Mouse (Mus musculus) gastrocnemius, postnatal 36 days (tissue): ENCODE results near the gene Morc4. TPM values are rescaled to one million over a fixed set of nuclear protein-coding genes. Genes with fewer than 3 reads are reported as not detected.

Experiments
- DNase-seq, 2 experiments: peaks; one replicate each; pipeline ENCODE4 v3.0.0; 2022
- intact Hi-C: fragments of 180-260 bp; cut with DNase I; formaldehyde crosslinking; loops from one replicate; pipeline ENCODE4 v1.15.1; 2025
- total RNA-seq, 2 experiments: library from RNA; stranded (reverse); gene quantifications; 2 replicates each; pipeline ENCODE4 v1.2.3; 2021

Gene Morc4
- total RNA-seq, 2 experiments from 2014 or later: 5.1 to 5.8 TPM

DNA sequence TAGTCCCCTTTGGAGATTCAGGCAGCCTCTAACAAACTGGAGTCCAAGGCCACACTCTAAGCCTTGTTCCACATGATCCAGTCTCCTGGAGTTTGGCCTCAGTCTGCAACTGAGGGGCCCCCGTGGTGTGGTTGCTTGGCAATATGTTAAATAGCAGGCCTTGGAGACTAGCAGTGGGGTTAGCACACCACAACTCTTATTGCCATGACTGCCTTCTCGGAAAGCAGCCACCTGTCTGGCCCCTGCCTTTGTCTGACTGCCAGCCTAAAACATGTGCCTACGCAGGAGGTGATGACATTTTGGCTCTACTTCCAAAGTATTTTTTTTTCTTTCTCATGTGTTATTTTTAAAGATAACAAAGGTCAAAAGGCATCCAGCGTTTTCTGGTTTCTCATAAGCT is 63.4 kb downstream of the Morc4 start:
- no peak for DNase-seq
- intact Hi-C loops: no loop called here

DNA sequence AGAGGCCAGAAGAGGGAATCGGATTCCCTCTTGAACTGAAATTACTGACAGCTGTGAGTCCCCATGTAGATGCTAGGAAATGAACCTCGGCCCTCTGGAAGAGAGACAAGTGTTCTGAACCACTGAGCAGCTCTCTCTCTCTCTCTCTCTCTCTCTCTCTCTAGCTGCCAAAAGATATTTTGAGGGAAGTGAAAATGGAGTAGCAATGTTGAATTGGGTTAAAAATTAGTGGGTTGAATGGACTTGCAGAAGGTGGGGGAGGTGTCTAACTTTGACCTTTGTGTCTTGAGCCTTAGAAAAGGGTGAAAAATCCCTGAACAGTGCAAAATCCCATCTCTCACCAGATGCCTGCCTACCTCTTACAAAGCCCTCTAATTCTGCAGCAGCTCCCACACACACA is 64.1 kb downstream of the Morc4 start:
- no peak for DNase-seq
- intact Hi-C loops: no loop called here

DNA sequence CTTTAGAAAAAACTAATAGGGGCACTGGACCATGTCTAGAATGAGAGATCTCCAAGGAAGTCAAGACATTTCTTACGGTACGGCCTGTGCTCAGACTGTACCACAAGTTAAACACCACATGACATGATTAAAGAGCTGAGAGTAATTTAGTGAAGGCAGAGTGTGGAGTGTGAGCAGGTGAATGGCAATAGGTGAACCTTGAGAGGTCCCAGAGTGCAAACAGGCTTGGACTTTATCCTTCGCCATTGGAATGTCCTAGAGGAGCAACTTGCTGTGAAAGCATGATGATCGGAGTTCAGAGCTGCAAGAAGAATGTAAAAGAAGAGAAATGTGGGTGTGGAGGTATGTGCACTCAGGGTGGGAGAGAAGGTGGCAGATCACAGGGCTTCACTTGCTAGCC is 65.6 kb downstream of the Morc4 start:
- DNase-seq: no peak

DNA sequence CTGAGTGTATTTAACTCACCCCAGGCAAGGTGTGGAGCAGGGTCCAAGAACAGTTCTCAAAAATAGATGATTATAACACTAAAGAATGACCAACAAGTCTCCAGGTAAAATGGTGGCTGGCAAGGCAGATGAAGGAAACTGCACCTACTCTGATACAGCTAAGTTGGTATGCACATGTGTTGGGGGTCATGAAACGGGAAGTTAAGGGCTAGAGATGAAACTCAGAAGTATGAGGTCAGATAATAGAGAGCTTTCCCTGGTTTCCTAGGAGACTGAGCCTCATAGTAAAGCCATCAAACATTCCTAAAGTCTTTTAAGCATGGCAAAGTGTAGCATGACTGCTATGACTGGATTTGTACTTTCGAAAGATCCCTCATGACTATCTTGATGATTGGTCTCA is 68.4 kb downstream of the Morc4 start:
- DNase-seq: no peak
- intact Hi-C loops: no loop called here

More for the DNA sequence above, 65.6 kb downstream of the Morc4 start:
- intact Hi-C loops: no loop called here

DNA sequence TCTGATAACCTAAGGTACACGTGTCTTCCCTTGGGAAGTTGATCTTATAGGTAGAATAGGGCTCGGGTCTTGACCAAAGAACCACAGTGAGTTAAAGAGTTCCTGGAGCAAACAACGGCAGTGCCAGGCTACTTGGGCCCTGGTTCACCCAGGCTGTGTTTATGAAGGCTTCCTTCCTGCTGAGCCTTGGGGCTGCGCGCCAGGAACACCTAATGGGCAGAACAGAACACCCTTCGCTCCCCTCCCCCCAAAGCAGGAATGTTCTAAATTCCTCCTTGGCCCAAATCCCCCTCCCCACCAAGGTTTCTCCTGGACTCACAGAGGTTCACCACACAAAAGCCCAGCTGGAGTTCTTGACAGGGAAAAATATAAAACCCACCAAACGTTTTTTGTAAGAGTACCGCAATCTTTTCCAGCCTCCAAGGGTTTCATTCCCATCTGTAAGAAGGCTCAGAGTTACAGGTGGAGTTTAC is 71.0 kb downstream of the Morc4 start, which contains the start of gene Cldn2:
Gene Cldn2 (plus strand): TSS at position 423 of the 473 bp plus-strand sequence.
- no peak for DNase-seq
- intact Hi-C loops: no loop called here

DNA sequence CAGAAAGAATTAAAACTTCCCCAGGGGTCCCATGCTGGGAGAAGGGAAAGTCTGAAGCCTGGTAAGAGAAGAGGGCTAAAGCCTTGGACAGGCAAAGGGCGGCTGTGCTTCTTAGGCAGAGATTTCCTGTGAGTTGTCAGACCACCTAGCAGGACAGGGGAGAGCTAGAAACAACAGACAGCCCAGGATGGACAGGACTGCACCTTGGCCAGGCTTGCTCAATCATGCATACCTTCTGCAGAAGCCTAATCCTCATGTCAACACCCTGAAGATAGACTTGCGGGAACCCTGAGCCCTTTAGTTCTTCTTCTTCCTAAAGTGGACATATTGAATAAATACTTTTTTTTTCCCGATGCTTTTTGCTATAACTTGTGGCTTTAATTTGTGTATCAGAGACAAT is 71.5 kb downstream of the Morc4 start:
- intact Hi-C loops: no loop called here
- no peak for DNase-seq

DNA sequence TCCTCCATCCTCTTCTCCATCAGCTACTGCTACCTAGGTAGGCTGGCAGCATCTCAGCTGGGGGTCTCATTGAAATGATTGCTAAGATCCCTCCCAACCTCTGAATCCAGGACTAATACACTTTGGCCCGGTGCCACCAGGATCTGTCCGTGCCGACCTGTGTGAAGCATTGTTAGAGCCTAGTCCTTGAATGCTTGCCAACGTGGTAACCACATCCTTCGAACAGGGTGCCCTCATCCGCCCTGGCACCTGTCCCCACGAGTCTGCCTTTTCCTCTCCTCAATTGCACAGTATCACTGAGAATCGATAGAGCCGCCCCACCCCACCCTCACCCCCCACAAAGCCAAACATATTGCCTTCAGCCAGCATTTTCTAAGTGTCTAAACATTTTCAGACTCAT is 73.6 kb downstream of the Morc4 start:
- intact Hi-C loops: no loop called here
- no peak for DNase-seq

DNA sequence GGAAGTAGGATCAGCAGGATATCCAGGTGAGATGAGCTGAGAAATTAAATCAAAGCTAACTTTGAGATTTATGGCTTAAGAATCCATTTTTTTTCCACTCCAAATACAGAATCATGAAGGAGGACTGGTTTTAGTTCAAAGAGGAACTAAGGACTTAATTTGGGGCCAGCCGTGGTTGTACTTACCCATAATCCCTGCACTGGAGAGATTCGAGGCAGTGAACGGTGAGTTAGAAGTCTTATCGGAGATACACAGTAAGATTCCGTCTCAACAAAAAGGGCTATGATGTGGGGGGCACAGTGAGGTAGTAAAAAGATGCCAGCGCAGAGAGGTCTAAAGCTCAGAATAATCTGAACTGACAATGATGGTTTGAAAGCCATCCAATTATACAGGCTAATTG is 75.4 kb downstream of the Morc4 start:
- intact Hi-C loops: no loop called here
- no peak for DNase-seq

DNA sequence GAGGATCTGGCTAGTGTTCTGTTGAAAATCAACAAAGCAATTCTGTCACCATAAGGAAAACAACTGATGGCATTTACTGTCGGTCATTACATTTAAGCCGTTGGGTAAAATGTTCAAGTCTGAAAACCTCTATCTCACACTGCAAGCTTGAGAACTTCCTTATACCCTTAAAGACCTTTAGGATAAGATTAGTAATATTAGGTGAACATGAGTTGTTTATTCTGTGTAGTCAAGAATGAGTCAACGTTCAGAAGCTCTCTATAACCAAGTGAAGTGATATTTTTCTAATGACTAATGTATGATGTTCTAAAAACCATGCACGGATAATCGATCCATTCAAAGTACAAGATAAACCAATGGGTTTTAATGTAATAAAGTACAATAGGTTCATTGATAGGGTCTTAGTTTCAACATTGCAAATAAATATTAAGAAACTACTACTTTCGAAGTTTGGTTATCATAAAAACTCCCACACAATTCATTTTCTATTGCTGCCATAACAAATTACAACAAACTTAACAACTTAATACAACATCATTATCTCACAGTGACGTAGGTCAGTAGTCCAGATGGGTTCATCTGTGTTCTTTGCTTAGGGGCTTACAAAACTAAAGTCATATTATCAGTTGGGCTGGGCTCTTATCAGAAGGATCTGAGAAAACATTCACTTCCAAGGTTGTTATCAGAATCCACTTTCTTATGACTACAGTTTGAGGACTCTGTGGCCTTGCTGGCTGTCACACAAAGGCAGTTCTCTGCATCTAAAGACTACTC is 77.2 kb downstream of the Morc4 start:
- DNase-seq: no peak
- intact Hi-C loops: no loop called here

DNA sequence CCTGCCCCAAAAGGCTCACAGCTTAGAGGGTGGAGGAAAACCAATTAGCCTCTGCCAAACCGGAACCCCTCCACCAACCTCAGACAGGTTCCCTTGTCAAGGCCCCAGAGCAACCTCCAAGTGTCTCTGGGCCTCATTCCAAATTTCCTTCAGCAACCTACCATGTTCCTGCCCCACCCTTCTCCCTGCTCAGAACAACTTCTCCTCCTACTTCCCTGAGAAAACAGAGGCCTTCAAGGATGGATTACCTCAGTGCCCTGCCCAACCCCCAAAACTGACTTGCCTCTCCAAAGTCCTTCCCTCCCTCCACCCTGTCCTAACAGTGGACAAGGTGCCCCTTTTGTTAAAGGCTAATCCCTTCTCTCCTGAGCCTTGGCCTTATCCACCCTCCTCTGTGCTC is 85.7 kb downstream of the Morc4 start:
- intact Hi-C loops: no loop called here
- DNase-seq: no peak

DNA sequence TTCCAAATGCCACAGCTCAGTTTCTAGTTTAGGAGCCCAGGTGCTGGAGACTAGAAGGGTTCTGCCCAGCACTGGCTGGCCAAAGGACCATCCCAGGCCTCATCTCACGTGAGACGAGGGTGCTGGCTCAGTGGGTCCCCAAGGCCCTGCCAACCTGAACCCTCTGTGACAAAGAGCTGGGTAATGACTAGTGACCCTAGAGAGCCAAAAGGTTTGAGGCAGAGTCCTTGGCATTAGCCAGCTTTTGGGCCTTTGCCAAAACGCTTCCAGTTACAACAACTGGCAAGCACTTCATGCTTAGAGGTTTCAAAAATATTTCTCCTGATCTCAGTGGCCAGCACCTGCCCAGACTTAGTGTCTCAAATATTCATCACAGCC is 88.4 kb downstream of the Morc4 start:
- DNase-seq: peak; percentile 17 to 24
- intact Hi-C loops: no loop called here

DNA sequence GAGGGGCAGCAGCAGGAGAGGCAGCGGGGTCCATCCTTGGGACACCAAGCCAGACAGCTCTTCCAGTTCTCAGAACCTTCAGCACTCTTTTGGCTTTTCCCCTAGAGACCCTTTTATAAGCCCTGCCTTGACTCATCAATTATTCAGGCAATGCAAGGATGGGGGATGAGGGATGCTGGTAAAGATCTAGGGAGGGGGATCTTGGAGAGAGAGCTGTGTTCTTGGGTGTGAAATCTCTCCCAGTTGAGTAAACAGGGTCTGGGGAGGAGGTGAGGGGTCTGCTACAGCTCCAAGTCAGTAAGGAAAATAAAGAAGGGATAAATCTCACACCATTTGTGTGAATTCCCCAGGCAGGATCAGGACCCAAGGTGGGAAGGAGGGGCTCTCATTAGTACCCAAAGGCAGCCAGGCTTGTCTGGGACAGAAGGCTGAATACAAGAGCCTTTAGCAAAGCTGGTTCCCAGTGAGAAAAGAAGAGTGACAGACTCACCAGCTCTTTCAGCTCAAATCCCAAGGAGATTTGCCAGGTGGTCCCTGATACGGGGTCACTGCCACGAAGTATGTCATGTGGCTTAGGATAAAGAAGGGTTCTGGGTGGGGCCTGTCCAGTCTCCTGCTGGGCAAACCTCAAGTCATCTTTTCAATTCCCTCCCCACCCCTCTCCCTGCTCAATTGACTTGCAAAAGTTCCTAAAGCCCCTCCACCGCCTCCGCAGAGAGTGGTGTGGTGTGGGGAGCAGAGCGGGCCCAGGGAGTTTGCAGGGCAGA is 89.0 kb downstream of the Morc4 start, which contains the start of gene Ripply1:
Gene Ripply1 (minus strand): TSS at position 76 of the 767 bp plus-strand sequence.
- intact Hi-C loops: no loop called here

DNA sequence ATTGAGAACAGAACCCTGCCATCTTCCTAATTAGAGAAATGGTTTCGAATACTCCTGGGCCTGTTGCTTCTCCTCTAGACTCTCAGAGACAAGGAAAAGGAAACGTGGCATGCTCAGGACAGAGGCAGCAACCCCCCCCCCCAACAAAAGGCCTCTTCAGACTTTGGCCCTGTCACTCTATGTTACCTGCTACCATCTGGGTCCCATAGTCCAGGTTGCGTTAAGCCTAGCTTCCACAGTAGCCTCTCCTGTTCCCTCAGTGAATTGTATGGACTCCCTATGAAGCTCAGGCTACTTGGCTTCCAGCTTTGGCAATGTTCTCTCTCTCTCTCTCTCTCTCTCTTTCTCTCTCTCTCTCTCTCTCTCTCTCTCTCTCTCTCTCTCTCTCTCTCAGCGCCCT is 89.9 kb downstream of the Morc4 start:
- DNase-seq: no peak
- intact Hi-C loops: no loop called here

More for the DNA sequence above, 89.0 kb downstream of the Morc4 start, which contains the start of gene Ripply1:
- DNase-seq: no peak

DNA sequence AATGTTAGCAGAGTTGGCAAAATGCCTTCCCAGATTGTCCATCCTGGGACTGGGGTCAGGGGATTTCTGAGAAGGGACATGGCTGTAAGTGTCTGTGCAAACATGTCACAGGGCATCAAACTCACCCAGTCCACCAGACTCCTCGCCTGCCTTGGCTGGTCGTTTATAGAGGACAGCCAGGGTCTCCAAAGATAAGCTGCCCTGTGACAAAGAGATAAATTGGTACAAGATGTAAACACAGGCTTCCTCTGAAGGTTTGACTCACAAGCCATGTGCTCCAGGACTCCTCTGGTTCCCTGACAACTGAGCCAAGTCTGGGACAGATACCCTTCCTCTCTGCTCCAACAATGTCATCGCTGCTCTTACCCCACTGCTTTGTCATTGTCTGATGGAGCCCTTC is 90.5 kb downstream of the Morc4 start:
- intact Hi-C loops: no loop called here
- no peak for DNase-seq

DNA sequence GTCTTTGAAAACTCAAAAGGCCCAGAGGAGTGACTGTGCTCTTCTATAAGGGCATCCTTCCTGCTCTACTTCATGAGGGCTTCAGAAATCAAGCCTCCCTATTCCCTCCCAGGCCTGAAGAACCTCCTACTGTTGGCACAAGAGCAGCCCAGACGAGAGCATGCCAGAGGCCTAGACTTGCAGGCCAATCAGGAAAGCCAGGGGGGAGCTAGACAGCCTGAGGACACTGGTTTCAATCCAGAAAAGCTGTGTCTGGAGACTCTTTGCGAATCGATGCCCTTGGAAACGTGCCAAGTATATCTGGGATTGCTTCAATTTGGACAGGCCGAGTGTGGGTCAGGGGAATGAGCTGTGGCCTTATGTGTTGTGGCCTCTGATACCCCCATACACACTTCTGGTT is 92.1 kb downstream of the Morc4 start:
- DNase-seq: no peak
- intact Hi-C loops: no loop called here

DNA sequence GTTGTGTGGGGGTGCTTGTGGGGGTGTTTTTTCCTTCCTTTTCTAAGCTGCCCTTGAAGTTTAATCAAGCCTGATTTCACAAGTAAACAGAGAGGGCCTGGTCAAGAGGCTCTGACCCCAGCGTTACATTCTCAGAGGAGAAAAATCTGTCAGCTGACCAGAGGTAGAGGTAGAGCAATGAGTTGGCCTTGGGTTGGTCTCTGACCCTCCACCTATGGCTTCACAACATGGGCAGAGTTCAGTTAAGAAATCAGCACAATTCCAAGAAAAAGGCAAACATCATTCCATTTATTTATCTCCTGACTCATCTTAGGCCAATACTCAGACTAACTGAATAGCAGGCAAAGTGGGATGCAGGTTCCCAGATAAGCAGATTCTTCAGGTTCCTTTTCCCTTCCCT is 92.6 kb downstream of the Morc4 start:
- DNase-seq: no peak
- intact Hi-C loops: no loop called here

DNA sequence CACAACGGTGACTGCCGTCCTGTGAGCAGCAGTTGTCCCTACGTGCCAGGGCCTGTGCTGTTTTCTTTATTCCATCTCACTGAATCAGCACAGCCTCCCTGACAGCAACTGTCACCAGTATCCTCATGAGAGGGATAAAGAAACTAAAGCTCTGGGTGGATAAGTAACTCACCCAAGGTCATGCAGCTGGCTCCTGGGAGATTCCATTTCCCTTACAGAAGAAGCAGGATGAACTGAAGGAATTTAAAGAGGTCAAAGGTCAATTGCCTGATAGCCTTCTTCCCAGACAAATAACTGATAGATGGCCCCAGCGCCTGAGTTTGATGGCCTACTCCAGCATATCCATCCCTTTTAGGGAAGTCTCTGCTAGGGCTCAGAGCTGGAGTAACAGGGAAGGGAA is 94.1 kb downstream of the Morc4 start:
- intact Hi-C loops: loop anchor here (2.0 kb wide), 1 partner anchor 53 kb away; no protein-coding TSS in a partner anchor
- DNase-seq: no peak

DNA sequence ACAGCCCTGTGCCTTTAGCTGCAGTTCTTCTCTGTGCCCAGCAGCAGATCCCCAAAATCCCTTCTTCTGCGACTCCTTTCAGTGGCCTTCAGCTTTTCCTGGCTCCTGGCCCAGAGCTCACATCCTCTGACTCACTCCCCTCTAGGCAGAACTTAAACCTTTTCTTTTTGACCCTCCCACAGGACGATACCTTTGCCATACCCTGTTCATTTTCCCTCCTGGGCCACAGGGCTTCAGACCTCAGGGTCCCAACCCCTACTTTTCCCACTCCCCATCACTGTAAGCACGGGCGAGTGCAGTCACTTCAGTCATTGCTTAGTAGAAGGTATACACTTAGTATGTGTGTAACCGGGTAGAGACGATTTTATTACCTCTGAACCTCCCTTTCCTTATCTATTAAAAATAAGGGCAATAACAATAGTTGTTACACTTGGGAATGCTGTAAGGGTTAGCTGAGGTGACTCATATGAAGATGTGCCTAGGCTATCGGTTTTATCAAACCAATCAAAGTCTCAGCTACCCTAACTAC is 96.3 kb downstream of the Morc4 start:
- DNase-seq: no peak
- intact Hi-C loops: no loop called here

DNA sequence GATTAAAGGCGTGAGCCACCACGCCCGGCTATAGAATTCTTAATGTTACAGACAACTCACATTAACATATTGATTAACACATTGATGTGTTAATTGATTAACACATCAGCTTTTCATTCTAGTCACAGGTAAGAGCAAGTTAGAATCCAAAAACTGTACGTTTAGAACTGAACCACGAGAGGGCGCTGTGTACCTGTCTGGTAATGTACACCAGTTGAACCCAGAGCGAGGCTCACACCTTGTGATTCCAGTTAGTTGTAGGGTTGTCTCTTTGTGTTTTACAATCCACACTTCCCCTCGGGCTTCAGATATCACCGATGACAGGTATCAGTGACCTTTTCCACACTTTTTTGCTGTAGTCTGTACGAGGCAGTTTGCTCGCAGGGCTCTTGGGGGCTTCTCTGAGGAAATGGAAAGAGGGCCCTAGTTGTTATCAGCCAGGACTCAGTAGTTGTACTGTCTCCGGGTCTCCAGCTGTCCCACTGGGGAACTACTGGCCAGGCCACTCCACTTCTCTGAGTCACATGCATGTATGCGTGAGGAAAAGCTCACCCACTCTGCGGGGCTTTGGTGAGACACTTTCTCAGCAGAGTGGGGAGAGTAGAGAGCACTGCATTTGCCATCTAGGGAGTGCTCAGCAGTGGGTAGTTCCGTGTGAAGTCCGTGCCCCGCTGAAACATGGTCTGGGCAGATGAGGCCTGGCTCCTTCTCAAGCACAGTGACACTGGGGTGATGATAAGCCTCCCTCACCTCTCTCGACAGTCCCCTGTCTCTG is 97.0 kb downstream of the Morc4 start:
- intact Hi-C loops: no loop called here
- no peak for DNase-seq
